Mouse (Mus musculus): ENCODE measurements at regions not wholly inside any gene's neighbourhood (a gene's known extent, or its start where the extent isn't known, plus 50 kb on each side); places are given as distances from the start of the nearest gene placed in this dataset.

GRCm38 (mm10) chr3:146349393-146349792 lies 55.0 kb upstream of the Ssx2ip start:
- 72% methylated on average over 8 of the region's 8 CpGs for WGBS
- no peak for DNase-seq (ENCODE audit: low spot score)
- H3K4me1 ChIP-seq = no peaks in the 10 kb centered on the region
- no peaks in the 10 kb centered on the region for H3K9me3 ChIP-seq
- H3K27ac ChIP-seq = no peak overlapping the region
- no peaks in the 10 kb centered on the region for H3K27me3 ChIP-seq (ENCODE audit: insufficient read depth, poor library complexity, severe bottlenecking)
- no peak overlapping the region for H3K4me3 ChIP-seq
- no peaks in the 10 kb centered on the region for H3K36me3 ChIP-seq

- Histone ChIP-seq H3K36me3 (no peaks in the 10 kb centered on the region), H3K27ac (no peak overlapping the region), H3K27me3 (ENCODE audit: insufficient read depth, poor library complexity, severe bottlenecking) (no peaks in the 10 kb centered on the region), H3K4me1 (no peaks in the 10 kb centered on the region), H3K4me3 (no peak overlapping the region), H3K9me3 (no peaks in the 10 kb centered on the region)
- 87% methylated on average over 9 of the region's 9 CpGs for WGBS
- DNase-seq (ENCODE audit: low spot score) = no peak
Observed at GRCm38 (mm10) chr3:146350126-146350525, 54.3 kb upstream of the Ssx2ip start.

- WGBS = 91% methylated on average over 1 of the region's 1 CpGs
- DNase-seq (ENCODE audit: low spot score) = no peak
Observed at GRCm38 (mm10) chr3:146351468-146351867, 53.0 kb upstream of the Ssx2ip start.

GRCm38 (mm10) chr3:146352187-146352586 lies 52.3 kb upstream of the Ssx2ip start:
- no peak for DNase-seq (ENCODE audit: low spot score)
- no peaks in the 10 kb centered on the region for H3K36me3 ChIP-seq
- no peaks in the 10 kb centered on the region for H3K4me1 ChIP-seq
- WGBS = 82% methylated on average over 4 of the region's 4 CpGs
- H3K4me3 ChIP-seq = no peak overlapping the region
- H3K27ac ChIP-seq = no peak overlapping the region
- H3K9me3 ChIP-seq = no peaks in the 10 kb centered on the region
- H3K27me3 ChIP-seq (ENCODE audit: insufficient read depth, poor library complexity, severe bottlenecking) = no peaks in the 10 kb centered on the region

More at GRCm38 (mm10) chr3:146351468-146351867, 53.0 kb upstream of the Ssx2ip start:
- Histone ChIP-seq H3K27ac (no peak overlapping the region), H3K4me3 (no peak overlapping the region), H3K9me3 (no peaks in the 10 kb centered on the region), H3K27me3 (ENCODE audit: insufficient read depth, poor library complexity, severe bottlenecking) (no peaks in the 10 kb centered on the region), H3K36me3 (no peaks in the 10 kb centered on the region), H3K4me1 (no peaks in the 10 kb centered on the region)

DNA sequence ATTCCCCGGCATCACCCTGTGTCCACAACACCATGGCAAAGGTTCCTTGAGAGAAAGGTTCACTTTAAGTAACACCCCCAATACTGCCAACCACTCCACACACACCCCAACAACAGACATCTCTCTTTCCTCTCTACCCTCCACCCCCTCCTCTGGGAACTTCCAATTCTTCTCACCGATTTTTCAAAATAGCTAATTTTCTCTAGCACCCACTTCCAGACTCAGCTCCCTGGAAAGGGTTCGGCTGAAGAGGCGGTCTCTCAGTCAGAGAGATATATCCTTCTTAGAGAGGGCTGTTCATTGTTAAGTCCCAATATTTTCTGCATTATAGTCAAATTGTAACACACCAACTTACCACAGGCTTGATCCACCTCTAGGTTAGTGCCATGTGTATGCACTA lies 50.5 kb upstream of the Ssx2ip start:
- 82% methylated on average over 4 of the region's 4 CpGs for WGBS
- no peaks in the 10 kb centered on the region for H3K27me3 ChIP-seq (ENCODE audit: insufficient read depth, poor library complexity, severe bottlenecking)
- H3K9me3 ChIP-seq = no peaks in the 10 kb centered on the region
- no peak overlapping the region for H3K27ac ChIP-seq
- no peak overlapping the region for H3K4me3 ChIP-seq
- H3K4me1 ChIP-seq = no peaks in the 10 kb centered on the region
- DNase-seq (ENCODE audit: low spot score) = no peak
- H3K36me3 ChIP-seq = no peaks in the 10 kb centered on the region
